Mouse (Mus musculus): ENCODE results near the gene Rhoq. TPM values are rescaled to one million over a fixed set of nuclear protein-coding genes. Genes with fewer than 3 reads are reported as not detected.

The Rhoq gene
- polyA plus RNA-seq, 1 experiment from 2014 or later: 23.8 TPM

DNA sequence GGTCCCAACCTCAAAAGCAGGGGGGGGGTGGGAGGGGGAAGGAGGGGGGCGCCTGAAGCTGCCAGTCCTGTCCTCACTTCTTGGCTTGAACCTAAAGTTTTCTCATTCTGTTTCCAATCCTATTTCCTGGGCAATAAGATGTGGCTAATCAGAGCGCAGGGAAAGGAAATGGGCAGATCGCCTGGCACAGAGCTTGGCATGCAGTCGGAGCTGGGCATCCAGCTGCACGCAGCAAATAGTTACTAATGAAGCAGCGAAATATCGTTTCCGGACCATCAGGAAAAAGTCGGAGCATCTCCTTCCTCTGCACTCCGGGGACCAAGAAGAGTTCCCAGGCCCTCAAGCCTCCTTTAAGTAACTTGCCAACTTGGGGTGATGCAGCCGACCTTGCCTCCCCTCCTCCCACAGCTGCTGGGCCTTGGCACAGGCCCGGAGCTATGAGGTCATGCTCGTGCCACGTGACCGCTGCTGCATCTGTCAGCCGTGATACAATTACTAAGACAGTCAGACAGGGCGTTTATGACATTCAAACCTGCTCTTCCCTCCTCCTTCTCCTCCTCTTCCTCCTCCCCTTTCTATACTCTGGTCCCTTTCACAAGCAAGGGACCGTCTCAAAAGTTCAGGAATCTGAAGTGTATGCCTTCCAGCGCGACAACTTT lies 25.3 kb upstream of the Rhoq start:
- Histone ChIP-seq H3K4me2 (peak overlapping the region; percentile 71), H3K27me3 (peaks cover 29% of the 10 kb centered on the region), H3K27ac (no peak overlapping the region), H3K9me3 (no peaks in the 10 kb centered on the region), H3K4me3 (replicated peaks) (peak overlapping the region; percentile 43), H3K9ac (replicated peaks) (peak overlapping the region; percentile 37; the same call in 1 of the 2 replicates), H3K4me1 (replicated peaks) (peaks cover 25% of the 10 kb centered on the region), H3K36me3 (no peaks in the 10 kb centered on the region)
- 3% methylated on average over 20 of the region's 20 CpGs for WGBS
- ATAC-seq (ENCODE audit: insufficient number of reproducible peaks, insufficient read depth, low FRiP score, low TSS enrichment, low read depth): 0 out of 2 replicates have a peak, but pooled peaks have one; percentile 29

DNA sequence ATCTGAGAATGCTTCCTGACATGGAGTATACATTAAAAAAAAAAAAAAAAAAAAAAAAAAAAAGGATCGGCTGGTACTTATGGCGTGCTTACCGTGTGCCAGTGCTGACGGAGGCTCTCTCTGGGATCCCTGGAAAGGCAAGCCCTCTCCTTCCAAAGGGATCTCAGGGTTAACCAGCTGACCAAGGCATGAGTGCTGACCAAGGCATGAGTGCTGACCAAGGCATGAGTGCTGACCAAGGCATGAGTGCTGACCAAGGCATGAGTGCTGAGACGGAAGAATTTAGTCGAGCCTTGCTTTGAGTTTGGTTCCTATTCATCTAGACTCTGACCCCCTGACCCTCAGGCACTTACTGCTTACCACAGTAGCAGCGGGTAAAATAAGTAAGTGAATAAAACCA lies 24.2 kb upstream of the Rhoq start:
- Histone ChIP-seq H3K9me3 (no peaks in the 10 kb centered on the region), H3K4me1 (replicated peaks) (peaks cover 25% of the 10 kb centered on the region), H3K4me2 (no peak overlapping the region), H3K27ac (no peak overlapping the region), H3K36me3 (no peaks in the 10 kb centered on the region), H3K4me3 (replicated peaks) (no peak overlapping the region), H3K9ac (replicated peaks) (no peak overlapping the region), H3K27me3 (peaks cover 20% of the 10 kb centered on the region)
- ATAC-seq (ENCODE audit: insufficient number of reproducible peaks, insufficient read depth, low FRiP score, low TSS enrichment, low read depth): no peak
- 65% methylated on average over 7 of the region's 7 CpGs for WGBS

DNA sequence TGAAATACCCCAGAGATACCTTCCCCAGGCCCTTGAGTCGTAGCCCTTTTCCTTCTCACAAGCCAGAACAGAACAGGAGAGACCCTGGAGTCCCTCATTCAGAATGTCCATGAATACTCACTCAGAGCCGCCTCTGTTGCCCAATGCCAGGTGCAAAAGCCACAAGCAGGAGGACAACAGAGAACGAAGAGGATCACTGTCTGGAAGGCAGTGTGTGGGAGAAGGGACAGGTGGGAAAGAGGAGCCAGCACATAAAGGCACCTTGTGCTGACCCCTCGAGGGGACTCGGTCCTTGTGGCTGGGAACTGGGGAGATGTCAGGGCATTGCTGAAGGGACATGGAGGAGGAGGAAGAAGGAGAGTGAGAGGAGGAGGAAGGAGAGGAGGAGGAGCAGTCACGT lies 20.8 kb upstream of the Rhoq start:
- H3K27me3 ChIP-seq: peaks cover 17% of the 10 kb centered on the region
- H3K9ac ChIP-seq (replicated peaks): no peak overlapping the region
- H3K9me3 ChIP-seq: 0 out of 2 replicates have a peak, but pooled peaks cover 2% of the 10 kb centered on the region
- WGBS: 58% methylated on average over 6 of the region's 6 CpGs
- no peak for ATAC-seq (ENCODE audit: insufficient number of reproducible peaks, insufficient read depth, low FRiP score, low TSS enrichment, low read depth)
- no peak overlapping the region for H3K4me3 ChIP-seq (replicated peaks)
- no peak overlapping the region for H3K27ac ChIP-seq
- H3K36me3 ChIP-seq: no peaks in the 10 kb centered on the region
- peaks cover 18% of the 10 kb centered on the region; the same call in 1 of the 2 replicates for H3K4me1 ChIP-seq (replicated peaks)
- H3K4me2 ChIP-seq: no peak overlapping the region

DNA sequence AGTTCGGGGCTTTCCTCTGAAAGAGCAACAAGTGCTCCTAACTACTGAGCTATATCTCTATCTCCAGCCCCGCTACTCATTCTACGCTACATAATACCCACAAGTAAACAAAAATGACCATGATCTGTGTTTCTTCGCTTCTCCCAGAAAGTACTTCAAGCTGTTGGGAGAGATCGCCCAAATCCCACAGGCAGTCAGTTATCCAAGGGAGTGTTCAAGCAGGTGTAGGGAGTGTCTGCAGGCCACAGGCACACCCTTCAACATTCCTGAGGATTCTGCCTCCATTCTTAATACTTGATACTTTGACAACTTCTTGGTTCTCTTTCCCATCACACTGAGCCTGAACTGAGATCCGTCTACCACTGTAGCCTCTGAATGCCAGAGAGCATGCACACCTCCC lies 19.7 kb upstream of the Rhoq start:
- Histone ChIP-seq H3K27ac (no peak overlapping the region), H3K4me3 (replicated peaks) (no peak overlapping the region), H3K36me3 (no peaks in the 10 kb centered on the region), H3K4me1 (replicated peaks) (peaks cover 18% of the 10 kb centered on the region), H3K9me3 (0 out of 2 replicates have a peak, but pooled peaks cover 2% of the 10 kb centered on the region), H3K4me2 (no peak overlapping the region), H3K9ac (replicated peaks) (no peak overlapping the region), H3K27me3 (peaks cover 13% of the 10 kb centered on the region)
- 81% methylated on average over 6 of the region's 6 CpGs for WGBS
- ATAC-seq (ENCODE audit: insufficient number of reproducible peaks, insufficient read depth, low FRiP score, low TSS enrichment, low read depth): no peak

DNA sequence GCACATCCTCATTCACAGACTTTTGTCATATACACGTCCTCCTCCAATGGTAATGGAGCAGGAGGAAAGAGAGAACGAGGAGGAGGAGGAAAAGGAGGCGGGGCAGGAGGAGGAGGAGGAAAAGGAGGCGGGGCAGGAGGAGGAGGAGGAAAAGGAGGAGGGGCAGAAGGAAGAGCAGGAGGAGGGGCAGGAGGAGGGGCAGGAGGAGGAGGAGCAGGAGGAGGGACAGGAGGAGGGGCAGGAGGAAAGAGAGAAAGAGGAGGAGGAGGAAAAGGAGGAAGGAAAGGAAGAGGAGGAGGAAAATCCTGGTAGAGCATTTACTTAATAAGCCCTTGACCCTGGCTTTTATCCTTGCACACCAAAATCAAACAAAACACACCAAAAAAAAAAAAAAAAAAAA lies 16.8 kb upstream of the Rhoq start:
- ATAC-seq (ENCODE audit: insufficient number of reproducible peaks, insufficient read depth, low FRiP score, low TSS enrichment, low read depth): no peak
- Histone ChIP-seq H3K4me1 (replicated peaks) (peaks cover 23% of the 10 kb centered on the region), H3K9ac (replicated peaks) (no peak overlapping the region), H3K4me3 (replicated peaks) (no peak overlapping the region), H3K9me3 (0 out of 2 replicates have a peak, but pooled peaks cover 2% of the 10 kb centered on the region), H3K27ac (no peak overlapping the region), H3K4me2 (no peak overlapping the region), H3K36me3 (no peaks in the 10 kb centered on the region), H3K27me3 (peaks cover 8% of the 10 kb centered on the region)
- 57% methylated on average over 4 of the region's 4 CpGs for WGBS

DNA sequence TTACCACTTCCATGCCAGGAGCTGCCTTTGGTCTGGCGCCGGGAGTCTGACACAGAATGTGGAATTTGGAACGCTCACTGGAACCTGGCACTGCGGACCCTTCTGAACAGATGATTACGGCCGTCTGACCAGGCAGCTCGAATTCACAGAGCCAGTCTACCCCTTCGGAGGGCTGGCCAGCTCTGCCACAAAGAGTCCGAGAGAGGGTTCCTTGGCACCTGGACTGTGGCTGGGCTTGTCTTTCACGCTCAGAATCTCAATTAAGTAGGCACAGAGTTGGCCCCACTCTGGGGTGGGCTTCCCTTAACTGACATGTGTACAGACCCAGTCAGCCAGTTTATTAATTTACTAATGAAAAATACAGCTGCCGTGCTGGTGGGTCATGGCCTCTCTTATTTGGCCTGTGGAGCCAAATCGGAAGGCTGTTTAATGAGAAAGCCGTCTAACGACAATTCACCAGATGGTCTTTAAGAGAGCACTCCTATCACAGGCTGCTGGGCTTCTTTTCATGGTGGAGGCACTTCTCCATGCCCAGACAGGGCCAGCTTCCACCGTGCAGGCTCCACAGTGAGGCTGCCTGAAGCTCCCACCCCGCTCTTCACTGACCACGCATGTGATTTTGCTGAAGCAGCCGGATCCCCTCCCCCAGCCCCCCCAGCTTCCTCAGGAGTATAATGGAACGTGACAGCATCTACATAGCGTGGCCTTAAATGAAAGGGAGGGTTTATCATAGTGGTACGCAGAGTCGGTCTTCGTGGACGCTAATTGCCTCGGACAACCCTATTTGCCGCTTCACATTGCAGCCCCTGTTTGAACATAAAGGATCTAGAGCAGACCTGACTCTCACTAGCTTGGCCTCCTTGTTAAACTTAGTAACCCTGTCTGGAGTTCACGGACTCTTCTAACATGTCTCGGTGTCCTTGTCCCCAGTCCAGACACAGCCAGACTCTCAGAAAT lies 14.8 kb upstream of the Rhoq start, which contains the start of gene Atp6v1e2:
TSS of gene Atp6v1e2 (minus strand) at position 58 of the 957 bp plus-strand sequence.
- peak within 1 kb of the TSS; percentile 64; the same call in 1 of the 2 replicates for H3K27ac ChIP-seq
- H3K4me2 ChIP-seq: no peak within 1 kb of the TSS
- H3K36me3 ChIP-seq: no peaks in the 10 kb centered on the region
- H3K9ac ChIP-seq (replicated peaks): no peak within 1 kb of the TSS; the same call in 1 of the 2 replicates
- H3K27me3 ChIP-seq: no peaks in the 10 kb centered on the region
- no peak for ATAC-seq (ENCODE audit: insufficient number of reproducible peaks, insufficient read depth, low FRiP score, low TSS enrichment, low read depth)
- H3K4me1 ChIP-seq (replicated peaks): peaks cover 18% of the 10 kb centered on the region
- 65% methylated on average over 28 of the region's 28 CpGs for WGBS
- H3K9me3 ChIP-seq: 0 out of 2 replicates have a peak, but pooled peaks cover 2% of the 10 kb centered on the region
- H3K4me3 ChIP-seq (replicated peaks): no peak within 1 kb of the TSS

DNA sequence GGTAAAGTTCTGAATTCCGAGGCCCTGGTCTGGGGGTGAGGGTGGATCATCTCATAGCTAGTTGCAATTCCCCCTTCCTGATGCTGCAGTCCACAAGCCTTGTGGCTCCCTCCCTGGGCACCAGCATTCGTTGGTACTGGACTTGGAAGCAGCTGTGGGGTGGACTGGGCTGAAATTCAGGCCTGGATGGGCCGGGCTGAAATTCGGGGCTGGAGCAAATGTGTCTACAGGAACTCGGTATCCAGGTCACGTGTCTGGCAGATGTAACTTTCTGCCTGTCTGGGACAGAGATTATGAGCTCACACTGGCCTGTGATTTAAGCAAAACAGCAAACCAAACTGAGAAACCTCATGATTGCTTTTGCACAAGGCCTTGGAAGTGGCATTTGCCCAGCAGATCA lies 14.1 kb upstream of the Rhoq start:
- Histone ChIP-seq H3K4me1 (replicated peaks) (peaks cover 18% of the 10 kb centered on the region), H3K4me3 (replicated peaks) (no peak overlapping the region), H3K4me2 (no peak overlapping the region), H3K36me3 (no peaks in the 10 kb centered on the region), H3K9ac (replicated peaks) (no peak overlapping the region), H3K27me3 (no peaks in the 10 kb centered on the region), H3K9me3 (0 out of 2 replicates have a peak, but pooled peaks cover 2% of the 10 kb centered on the region), H3K27ac (peak overlapping the region; percentile 29; the same call in 1 of the 2 replicates)
- 67% methylated on average over 6 of the region's 6 CpGs for WGBS
- ATAC-seq (ENCODE audit: insufficient number of reproducible peaks, insufficient read depth, low FRiP score, low TSS enrichment, low read depth): no peak

DNA sequence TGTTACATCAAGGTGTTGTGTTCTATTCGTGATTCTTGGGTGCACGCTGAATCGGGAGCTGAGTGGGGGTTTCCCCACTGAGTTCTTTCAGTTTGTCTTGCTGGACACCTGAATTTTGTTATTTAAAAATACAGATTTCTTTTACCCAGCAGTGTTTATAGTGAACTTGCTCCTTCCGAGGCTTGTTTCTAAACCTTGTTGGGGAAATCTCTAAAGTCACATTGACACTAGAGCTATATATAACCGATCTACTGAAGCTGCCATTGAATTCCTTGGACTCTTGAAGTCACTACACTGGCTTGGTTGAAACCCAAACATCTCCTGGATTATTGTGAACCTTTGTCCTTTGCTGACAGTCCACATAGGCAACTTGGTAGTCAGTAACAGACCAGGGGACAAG lies 5.6 kb upstream of the Rhoq start:
- ATAC-seq (ENCODE audit: insufficient number of reproducible peaks, insufficient read depth, low FRiP score, low TSS enrichment, low read depth): no peak
- no peak overlapping the region for H3K9ac ChIP-seq (replicated peaks)
- H3K27me3 ChIP-seq: no peaks in the 10 kb centered on the region
- H3K27ac ChIP-seq: no peak overlapping the region
- WGBS: 88% methylated on average over 5 of the region's 5 CpGs
- peaks cover 23% of the 10 kb centered on the region for H3K4me1 ChIP-seq (replicated peaks)
- H3K4me2 ChIP-seq: no peak overlapping the region
- H3K9me3 ChIP-seq: no peaks in the 10 kb centered on the region
- no peak overlapping the region for H3K4me3 ChIP-seq (replicated peaks)
- H3K36me3 ChIP-seq: no peaks in the 10 kb centered on the region

DNA sequence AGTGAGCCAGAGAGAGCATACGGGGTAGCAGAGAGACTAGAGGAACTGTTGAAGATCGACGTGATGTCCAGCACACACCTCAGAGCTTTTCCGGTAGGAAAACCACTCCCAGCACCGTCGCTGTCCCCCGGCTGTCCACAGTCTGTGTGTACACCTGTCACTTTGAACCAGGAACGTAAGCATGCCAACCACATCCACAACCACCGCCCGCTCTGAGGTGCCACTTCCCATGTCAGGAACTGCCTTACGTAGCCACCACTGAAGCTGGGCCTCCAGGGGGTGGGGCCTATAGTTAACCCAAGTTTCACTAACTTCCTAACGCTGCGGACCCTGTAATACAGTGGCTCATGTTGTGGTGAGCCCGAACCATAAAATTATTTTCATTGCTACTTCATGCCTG lies 4.9 kb upstream of the Rhoq start:
- Histone ChIP-seq H3K4me1 (replicated peaks) (peaks cover 21% of the 10 kb centered on the region), H3K9me3 (no peaks in the 10 kb centered on the region), H3K4me3 (replicated peaks) (no peak overlapping the region), H3K27me3 (no peaks in the 10 kb centered on the region), H3K36me3 (no peaks in the 10 kb centered on the region), H3K27ac (no peak overlapping the region), H3K4me2 (no peak overlapping the region), H3K9ac (replicated peaks) (no peak overlapping the region)
- 86% methylated on average over 14 of the region's 14 CpGs for WGBS
- no peak for ATAC-seq (ENCODE audit: insufficient number of reproducible peaks, insufficient read depth, low FRiP score, low TSS enrichment, low read depth)

DNA sequence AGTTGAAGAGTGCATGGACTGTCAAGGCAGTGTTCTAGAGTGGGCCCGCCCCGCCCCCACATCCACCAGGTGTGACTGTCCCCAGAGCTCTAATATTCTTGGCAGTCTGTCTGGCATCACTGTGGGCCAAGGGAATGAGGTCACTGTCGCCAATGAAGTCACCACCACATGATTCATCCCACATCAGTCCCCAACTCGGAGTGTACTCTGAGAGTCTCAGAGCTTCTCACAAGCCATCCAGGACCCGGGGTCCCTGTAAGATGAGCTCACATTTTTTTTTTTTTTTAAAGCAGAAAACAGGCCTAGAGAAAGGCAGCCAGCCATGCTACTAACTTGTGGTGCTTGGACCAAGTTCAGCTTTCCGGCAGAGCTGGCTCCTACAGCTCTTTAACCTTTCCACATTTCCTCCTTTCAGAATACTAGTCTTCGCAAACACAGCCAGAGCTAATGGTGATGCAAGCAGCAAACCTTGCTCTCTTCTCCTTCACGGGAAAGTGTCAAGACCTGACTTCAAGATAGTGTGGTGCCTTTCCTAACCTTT lies 1.5 kb upstream of the Rhoq start:
- H3K27ac ChIP-seq: no peak overlapping the region
- no peaks in the 10 kb centered on the region for H3K9me3 ChIP-seq
- H3K4me2 ChIP-seq: peak overlapping the region; percentile 83; the same call in 1 of the 2 replicates
- 57% methylated on average over 8 of the region's 8 CpGs for WGBS
- H3K27me3 ChIP-seq: no peaks in the 10 kb centered on the region
- no peak overlapping the region for H3K4me3 ChIP-seq (replicated peaks)
- no peak overlapping the region for H3K9ac ChIP-seq (replicated peaks)
- 0 out of 2 replicates have a peak, but pooled peaks cover 4% of the 10 kb centered on the region for H3K36me3 ChIP-seq
- ATAC-seq (ENCODE audit: insufficient number of reproducible peaks, insufficient read depth, low FRiP score, low TSS enrichment, low read depth): no peak
- H3K4me1 ChIP-seq (replicated peaks): peaks cover 44% of the 10 kb centered on the region
